Mouse (Mus musculus) T-helper 2 cell (primary cell): Measurements from ENCODE around the gene Hist1h1d.
"Not testable (repeated sequence)": the region's sequence is repeated elsewhere in the genome, so short reads cannot be mapped to it uniquely, and the experiment has no call there.

Experiments used
- in situ Hi-C: fragments of 300-600 bp; cut with MboI, MseI; formaldehyde crosslinking; loops from one replicate; pipeline ENCODE4 v1.15.1; 2025; ENCODE audit warnings: high pct_unique_total_duplicates

The Hist1h1d gene

GRCm38 (mm10) chr13:23543965-23544786 is 8.9 kb upstream of the Hist1h1d start, which contains the start of gene Hist1h3f:
Gene Hist1h3f (plus strand): TSS chr13:23544052.
- in situ Hi-C loops, result no loop called here

DNA sequence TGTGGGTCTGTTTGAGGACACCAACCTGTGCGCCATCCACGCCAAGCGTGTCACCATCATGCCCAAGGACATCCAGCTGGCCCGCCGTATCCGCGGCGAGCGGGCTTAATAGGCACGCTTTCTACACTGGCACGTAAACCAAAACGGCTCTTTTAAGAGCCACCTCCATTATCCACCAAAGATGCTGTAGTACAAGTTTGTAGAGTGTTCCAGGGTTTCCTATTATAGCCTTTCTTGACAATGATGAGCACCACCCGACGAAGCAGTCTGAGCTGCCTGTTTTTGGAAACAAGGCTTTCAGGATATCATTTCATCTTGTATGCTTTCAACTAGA is 8.3 kb upstream of the Hist1h1d start:
- in situ Hi-C loops, result not testable (repeated sequence)

GRCm38 (mm10) chr13:23546694-23547093 is 6.4 kb upstream of the Hist1h1d start:
- in situ Hi-C loops, result no loop called here

DNA sequence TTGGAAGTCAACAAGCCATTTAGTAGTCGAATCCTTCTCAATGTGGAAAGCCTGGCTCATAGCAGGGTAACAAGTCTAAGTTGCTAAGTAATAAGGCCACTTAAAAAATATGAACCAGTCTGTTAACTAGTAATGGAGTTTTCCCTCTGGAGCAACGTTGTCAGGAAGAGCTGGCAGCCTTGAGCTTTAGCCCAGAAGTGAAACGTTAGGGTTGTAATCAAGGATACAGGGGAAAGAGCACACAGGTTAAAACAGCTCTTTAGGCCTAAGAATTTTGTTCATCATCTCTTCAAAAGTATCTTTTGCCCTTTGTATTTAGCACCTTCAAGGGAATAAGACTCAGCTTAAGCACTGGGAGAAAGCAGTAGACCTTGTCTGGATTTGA is 2.3 kb upstream of the Hist1h1d start:
- in situ Hi-C loops, result no loop called here

DNA sequence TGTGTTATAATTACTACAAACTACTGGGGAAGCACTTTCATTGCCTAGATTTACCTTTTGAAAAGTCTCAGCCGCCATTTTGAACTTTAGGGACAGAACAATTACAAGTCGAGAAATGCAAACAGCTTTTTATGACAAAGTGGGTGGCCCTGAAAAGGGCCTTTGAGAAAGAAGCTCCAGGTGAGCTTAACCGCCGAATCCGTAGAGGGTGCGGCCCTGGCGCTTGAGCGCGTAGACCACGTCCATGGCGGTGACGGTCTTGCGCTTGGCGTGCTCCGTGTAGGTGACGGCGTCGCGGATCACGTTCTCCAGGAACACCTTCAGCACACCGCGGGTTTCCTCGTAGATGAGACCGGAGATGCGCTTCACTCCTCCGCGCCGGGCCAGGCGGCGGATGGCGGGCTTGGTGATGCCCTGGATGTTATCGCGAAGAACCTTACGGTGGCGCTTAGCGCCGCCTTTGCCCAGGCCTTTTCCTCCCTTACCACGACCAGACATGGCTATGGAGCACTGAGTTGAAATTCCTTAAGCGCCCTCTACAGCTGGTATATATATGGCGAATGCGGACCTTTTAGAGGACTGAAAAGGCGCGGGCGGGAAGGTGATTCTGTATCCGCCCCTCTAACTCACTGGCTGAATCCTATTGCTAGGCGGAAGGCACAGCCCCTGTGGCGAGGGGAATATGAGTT is 1.8 kb upstream of the Hist1h1d start, which contains the start of gene Hist1h4f:
TSS of gene Hist1h4f (minus strand) at position 503 of the 689 bp plus-strand sequence.
- in situ Hi-C loops, result not testable (repeated sequence)

DNA sequence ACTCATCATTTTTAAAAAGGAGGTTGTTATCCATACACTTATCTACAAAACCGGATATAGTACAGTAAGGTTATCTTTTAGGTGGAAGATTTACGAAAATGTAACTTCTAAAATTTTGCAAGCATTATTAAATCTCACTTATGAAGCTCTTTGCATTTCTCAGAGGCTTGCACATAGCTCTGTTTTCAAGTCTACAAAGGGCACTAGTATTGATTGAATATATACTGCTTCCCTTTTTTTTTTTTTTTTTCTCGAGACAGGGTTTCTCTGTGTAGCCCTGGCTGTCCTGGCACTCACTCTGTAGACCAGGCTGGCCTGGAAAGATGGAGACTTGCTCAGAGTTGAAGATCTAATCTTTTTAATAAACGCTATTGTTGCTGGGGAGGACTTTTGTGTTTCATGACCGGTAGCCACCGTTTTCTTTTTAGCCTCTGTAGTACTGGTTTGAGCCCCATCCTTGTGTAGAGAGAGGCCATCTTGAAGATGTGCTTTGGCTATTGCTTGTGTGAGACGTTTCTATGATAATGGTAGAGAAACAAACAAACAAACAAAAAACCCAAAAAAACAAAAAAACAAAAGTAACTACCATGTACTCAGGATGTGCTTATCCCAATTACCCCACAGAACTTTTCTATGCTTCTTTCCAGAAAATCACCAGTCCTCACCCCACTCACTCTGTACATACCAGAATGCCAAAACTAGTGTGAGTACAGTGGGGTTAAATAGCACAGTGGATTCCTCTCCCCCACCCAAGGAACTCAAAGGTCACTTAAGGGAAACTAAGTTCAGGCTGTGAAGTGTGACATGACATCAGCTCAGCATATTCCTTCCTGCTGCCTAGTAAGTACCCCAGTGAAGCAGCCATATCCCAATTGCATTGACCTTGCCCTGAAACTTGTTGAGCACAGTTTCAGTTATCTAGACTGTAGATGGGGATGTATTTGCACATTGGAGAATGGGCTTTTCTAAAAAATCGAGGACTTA is 839 bp upstream of the Hist1h1d start:
- in situ Hi-C loops, result no loop called here

DNA sequence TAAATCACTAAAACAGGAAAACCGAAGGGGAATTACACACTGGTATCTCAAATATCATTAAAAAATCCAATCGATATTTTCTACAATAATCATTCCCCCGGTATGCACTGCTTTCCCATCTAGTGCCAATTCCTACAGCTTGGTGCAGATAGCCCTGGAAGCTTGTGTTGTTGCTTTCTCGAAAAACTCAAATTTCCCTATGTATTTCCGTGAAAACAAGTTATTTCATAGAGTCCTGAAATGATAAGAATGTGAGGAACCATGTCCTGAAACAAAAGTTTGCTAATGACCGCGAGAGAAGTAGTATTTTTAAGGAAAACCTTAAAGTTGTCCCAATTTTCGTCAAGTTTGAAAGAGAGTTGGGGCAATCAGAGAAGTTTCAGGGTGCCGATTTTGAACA is 1.3 kb downstream of the Hist1h1d start:
- in situ Hi-C loops, result no loop called here

DNA sequence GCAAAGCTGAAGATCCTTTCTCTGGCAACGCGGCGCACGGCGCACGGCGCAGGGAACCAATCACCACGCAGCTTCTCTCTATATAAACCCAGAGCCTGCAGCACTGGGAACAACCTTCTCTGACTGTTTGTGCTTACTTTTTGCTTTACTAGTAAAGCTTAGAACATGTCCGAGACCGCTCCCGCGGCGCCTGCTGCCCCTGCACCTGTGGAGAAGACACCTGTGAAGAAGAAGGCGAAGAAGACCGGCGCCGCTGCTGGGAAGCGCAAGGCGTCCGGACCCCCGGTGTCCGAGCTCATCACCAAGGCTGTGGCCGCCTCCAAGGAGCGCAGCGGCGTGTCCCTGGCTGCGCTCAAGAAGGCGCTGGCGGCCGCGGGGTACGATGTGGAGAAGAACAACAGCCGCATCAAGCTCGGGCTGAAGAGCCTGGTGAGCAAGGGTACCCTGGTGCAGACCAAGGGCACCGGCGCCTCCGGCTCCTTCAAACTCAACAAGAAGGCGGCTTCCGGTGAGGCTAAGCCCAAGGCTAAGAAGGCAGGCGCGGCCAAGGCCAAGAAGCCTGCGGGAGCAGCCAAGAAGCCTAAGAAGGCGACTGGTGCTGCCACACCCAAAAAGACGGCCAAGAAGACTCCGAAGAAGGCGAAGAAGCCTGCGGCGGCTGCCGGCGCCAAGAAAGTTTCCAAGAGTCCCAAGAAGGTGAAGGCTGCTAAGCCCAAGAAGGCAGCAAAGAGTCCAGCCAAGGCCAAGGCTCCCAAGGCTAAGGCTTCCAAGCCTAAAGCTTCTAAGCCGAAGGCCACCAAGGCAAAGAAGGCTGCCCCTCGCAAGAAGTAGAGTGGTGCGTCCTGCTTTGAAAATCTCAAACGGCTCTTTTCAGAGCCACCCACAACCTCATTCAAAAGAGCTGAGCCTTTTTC is 2.1 kb downstream of the Hist1h1d start:
- in situ Hi-C loops, result no loop called here

DNA sequence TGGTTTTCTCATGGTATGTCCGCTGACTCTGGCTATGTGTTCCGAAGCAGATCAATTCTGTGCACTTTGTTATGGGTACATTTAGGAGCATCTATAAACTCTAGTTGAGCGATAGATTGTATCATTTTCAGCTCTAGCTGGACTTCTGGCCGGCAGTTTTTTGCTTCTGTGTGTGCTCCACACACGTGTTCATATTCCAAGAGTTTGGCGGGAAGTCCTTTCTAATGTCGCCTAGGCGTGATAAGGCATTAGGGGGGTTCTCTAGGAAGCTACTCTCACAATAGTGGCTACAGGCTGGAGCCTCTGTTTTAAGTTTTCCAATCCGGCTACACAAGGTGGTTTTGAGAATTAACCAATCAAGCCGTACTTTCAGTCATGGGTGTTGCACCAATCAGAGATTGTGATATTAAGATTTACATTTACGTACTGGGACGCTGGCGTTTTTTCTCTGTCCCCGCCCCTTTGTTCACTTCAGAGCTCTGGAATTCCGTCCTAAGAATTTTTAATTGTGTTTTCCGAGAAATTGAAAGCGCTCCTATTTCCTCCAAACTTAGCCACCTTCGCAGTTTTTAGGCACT is 2.9 kb downstream of the Hist1h1d start:
- in situ Hi-C loops, result no loop called here

- in situ Hi-C loops, result no loop called here
Measured at GRCm38 (mm10) chr13:23556906-23557305, 3.8 kb downstream of the Hist1h1d start.

- in situ Hi-C loops, result not testable (repeated sequence)
Measured at GRCm38 (mm10) chr13:23560699-23561098, 7.6 kb downstream of the Hist1h1d start.

- in situ Hi-C loops, result not testable (repeated sequence)
Measured at GRCm38 (mm10) chr13:23561531-23561882, 8.4 kb downstream of the Hist1h1d start.

GRCm38 (mm10) chr13:23561883-23562659 is 9.0 kb downstream of the Hist1h1d start, which contains the start of gene Hist1h3e:
Gene Hist1h3e (minus strand): TSS chr13:23562369.
- in situ Hi-C loops, result not testable (repeated sequence)

- in situ Hi-C loops, result no loop called here
Measured at GRCm38 (mm10) chr13:23562699-23563462, 9.8 kb downstream of the Hist1h1d start.

DNA sequence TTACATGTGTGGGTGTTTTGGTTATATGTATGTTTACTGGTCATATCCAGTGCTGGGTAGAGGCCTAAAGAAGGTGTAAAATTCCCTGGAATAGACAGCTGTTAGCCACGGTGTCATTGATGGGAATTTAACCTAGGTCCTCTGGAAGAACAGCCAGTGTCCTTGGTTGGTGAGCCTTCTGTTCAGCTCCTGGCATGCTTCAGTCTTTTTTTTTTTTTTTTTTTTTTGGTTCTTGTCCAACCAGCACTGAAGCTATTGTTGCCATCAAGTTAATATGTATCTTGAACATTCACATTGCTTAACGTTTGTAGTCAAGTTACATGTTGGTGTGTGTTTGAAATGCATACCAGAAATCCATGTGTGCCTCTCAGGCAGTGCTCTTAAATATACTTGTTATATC is 11.4 kb downstream of the Hist1h1d start:
- in situ Hi-C loops, result no loop called here

- in situ Hi-C loops, result loop anchor here (10.0 kb wide), 1 partner anchor 1856 kb away; the partner anchor contains the start of genes Hist1h2ai, Hist1h2bl and Hist1h3h
Measured at GRCm38 (mm10) chr13:23570261-23571021, 17.4 kb downstream of the Hist1h1d start.

GRCm38 (mm10) chr13:23571022-23571503 is 18.0 kb downstream of the Hist1h1d start, which contains the start of the genes Hist1h2ae and Hist1h2bg:
Gene Hist1h2ae (minus strand): TSS chr13:23571220.
Gene Hist1h2bg (plus strand): TSS chr13:23571396.
- in situ Hi-C loops, result loop anchor here (10.0 kb wide), 1 partner anchor 1856 kb away; the partner anchor contains the start of genes Hist1h2ai, Hist1h2bl and Hist1h3h
